Mouse (Mus musculus) forebrain, embryonic 11.5 days (tissue): Measurements from ENCODE around the gene Notum. TPM values are rescaled to one million over a fixed set of nuclear protein-coding genes. Genes with fewer than 3 reads are reported as not detected.
A peak's percentile ranks its signal among the peaks of the same experiment; 100 is the strongest.

Experiments used
- ATAC-seq: fragments of 200-750 bp; cut with Nextera tagmentation; replicated peaks from 2 replicates; pipeline ENCODE4 v1.8.0; 2017; ENCODE audit warnings: moderate TSS enrichment; ENCODE audit not compliant: low FRiP score
- DNase-seq: peaks from one replicate; pipeline ENCODE4 v3.0.0-alpha.2; 2017; ENCODE audit warnings: low spot score
- H3K27ac ChIP-seq: fragments of 300-500 bp; sonication (generic); 2 replicates; pipeline ENCODE4 v1.5.1; 2014; ENCODE audit warnings: low read depth, low read length
- H3K27me3 ChIP-seq: fragments of 300-500 bp; sonication (generic); 2 replicates; pipeline ENCODE4 v1.6.1; 2014; ENCODE audit warnings: mild to moderate bottlenecking, low read length, mixed read lengths; ENCODE audit not compliant: control insufficient read depth, insufficient read depth
- H3K36me3 ChIP-seq: fragments of 300-500 bp; sonication (generic); 2 replicates; pipeline ENCODE4 v1.6.1; 2014; ENCODE audit warnings: mild to moderate bottlenecking, low read length, moderate library complexity, mixed read lengths; ENCODE audit not compliant: control insufficient read depth, insufficient read depth
- H3K4me1 ChIP-seq: fragments of 300-500 bp; sonication (generic); replicated peaks from 2 replicates; pipeline ENCODE4 v1.6.1; 2014; ENCODE audit warnings: low read length, mixed read lengths; ENCODE audit not compliant: control insufficient read depth, insufficient read depth
- H3K4me2 ChIP-seq: fragments of 300-500 bp; sonication (generic); 2 replicates; pipeline ENCODE4 v1.6.1; 2014; ENCODE audit warnings: low read depth, mild to moderate bottlenecking, low read length, moderate library complexity, mixed read lengths; ENCODE audit not compliant: severe bottlenecking
- H3K4me3 ChIP-seq: fragments of 300-500 bp; sonication (generic); 2 replicates; pipeline ENCODE4 v1.5.1; 2014; ENCODE audit warnings: low read depth, low read length
- H3K9ac ChIP-seq: fragments of 300-500 bp; sonication (generic); 2 replicates; pipeline ENCODE4 v1.6.1; 2014; ENCODE audit warnings: low read length
- H3K9me3 ChIP-seq: fragments of 300-500 bp; sonication (generic); 2 replicates; pipeline ENCODE4 v1.6.1; 2016; ENCODE audit warnings: low read length, mixed read lengths; ENCODE audit not compliant: control insufficient read depth
- WGBS: fragments of 180-500 bp; shearing (Covaris S2); extraction: QIAGEN DNeasy Blood & Tissue Kit; methylation state at CpG from one replicate; pipeline ENCODE4 v1.1.7; 2014; 5-methylcytosine and 5-hydroxymethylcytosine counted together
- polyA plus RNA-seq: library from polyadenylated mRNA; unstranded; fragments of >200 nt; fragmentation: Nextera tagmentation; extraction: Ambion mirVana; gene quantifications from 2 replicates; pipeline ENCODE4 v1.2.1, GENCODE M21; 2014

Gene Notum
- polyA plus RNA-seq, 1 experiment from 2014 or later: 0.61 TPM

- ATAC-seq (no peak), DNase-seq (no peak)
- Histone ChIP-seq H3K4me2 (no peak overlapping the region), H3K4me1 (peaks cover 5% of the 10 kb centered on the region; the same call in 1 of the 2 replicates), H3K4me3 (no peak overlapping the region), H3K9ac (no peak overlapping the region), H3K9me3 (no peaks in the 10 kb centered on the region), H3K27me3 (no peaks in the 10 kb centered on the region), H3K27ac (no peak overlapping the region), H3K36me3 (no peaks in the 10 kb centered on the region; the same call in 1 of the 2 replicates)
- 77% methylated on average over 10 of the region's 10 CpGs for WGBS
Observed at GRCm38 (mm10) chr11:120697741-120698140, 36.8 kb upstream of the Notum start.

GRCm38 (mm10) chr11:120696568-120696967 lies 35.6 kb upstream of the Notum start:
- Histone ChIP-seq H3K4me2 (no peak overlapping the region), H3K27ac (no peak overlapping the region), H3K36me3 (no peaks in the 10 kb centered on the region; the same call in 1 of the 2 replicates), H3K9ac (no peak overlapping the region), H3K27me3 (no peaks in the 10 kb centered on the region), H3K4me3 (no peak overlapping the region), H3K9me3 (no peaks in the 10 kb centered on the region), H3K4me1 (peaks cover 5% of the 10 kb centered on the region; the same call in 1 of the 2 replicates)
- 91% methylated on average over 6 of the region's 6 CpGs for WGBS
- ATAC-seq (no peak), DNase-seq (no peak)

- 72% methylated on average over 12 of the region's 12 CpGs for WGBS
- H3K36me3 ChIP-seq: no peaks in the 10 kb centered on the region; the same call in 1 of the 2 replicates
- no peaks in the 10 kb centered on the region for H3K9me3 ChIP-seq
- peak; percentile 72 for DNase-seq
- no peak overlapping the region for H3K4me3 ChIP-seq
- H3K4me1 ChIP-seq: peaks cover 5% of the 10 kb centered on the region; the same call in 1 of the 2 replicates
- H3K27me3 ChIP-seq: no peaks in the 10 kb centered on the region
- peak overlapping the region; percentile 26 for H3K27ac ChIP-seq
- H3K9ac ChIP-seq: no peak overlapping the region; the same call in 1 of the 2 replicates
- no peak overlapping the region for H3K4me2 ChIP-seq
- peak; percentile 64 for ATAC-seq
Observed at GRCm38 (mm10) chr11:120695641-120696040, 34.7 kb upstream of the Notum start.

- H3K9ac ChIP-seq: peak overlapping the region; percentile 8; the same call in 1 of the 2 replicates
- 38% methylated on average over 4 of the region's 4 CpGs for WGBS
Observed at GRCm38 (mm10) chr11:120695184-120695583, 34.2 kb upstream of the Notum start.

GRCm38 (mm10) chr11:120693461-120693860 lies 32.5 kb upstream of the Notum start:
- no peak for ATAC-seq
- DNase-seq: no peak
- Histone ChIP-seq H3K27ac (no peak overlapping the region), H3K4me2 (no peak overlapping the region), H3K4me1 (peaks cover 5% of the 10 kb centered on the region; the same call in 1 of the 2 replicates), H3K9ac (no peak overlapping the region), H3K27me3 (no peaks in the 10 kb centered on the region), H3K36me3 (no peaks in the 10 kb centered on the region; the same call in 1 of the 2 replicates), H3K4me3 (no peak overlapping the region), H3K9me3 (no peaks in the 10 kb centered on the region)
- WGBS: 63% methylated on average over 3 of the region's 3 CpGs

More at GRCm38 (mm10) chr11:120695184-120695583, 34.2 kb upstream of the Notum start:
- Histone ChIP-seq H3K9me3 (no peaks in the 10 kb centered on the region), H3K36me3 (no peaks in the 10 kb centered on the region; the same call in 1 of the 2 replicates), H3K4me1 (peaks cover 5% of the 10 kb centered on the region; the same call in 1 of the 2 replicates), H3K27me3 (no peaks in the 10 kb centered on the region), H3K4me2 (0 out of 2 replicates have a peak overlapping the region, but pooled peaks have one; percentile 15), H3K27ac (peak overlapping the region; percentile 26; the same call in 1 of the 2 replicates), H3K4me3 (no peak overlapping the region)
- peak; percentile 66 for DNase-seq
- peak; percentile 60 for ATAC-seq

GRCm38 (mm10) chr11:120692471-120693011 lies 31.6 kb upstream of the Notum start:
- ATAC-seq (no peak), DNase-seq (no peak)
- Histone ChIP-seq H3K27me3 (no peaks in the 10 kb centered on the region), H3K4me2 (no peak overlapping the region), H3K27ac (no peak overlapping the region), H3K9me3 (no peaks in the 10 kb centered on the region), H3K36me3 (no peaks in the 10 kb centered on the region; the same call in 1 of the 2 replicates), H3K4me1 (peaks cover 5% of the 10 kb centered on the region; the same call in 1 of the 2 replicates), H3K9ac (no peak overlapping the region), H3K4me3 (no peak overlapping the region)
- 91% methylated on average over 4 of the region's 4 CpGs for WGBS

- WGBS: 85% methylated on average over 3 of the region's 3 CpGs
- Histone ChIP-seq H3K4me2 (no peak overlapping the region), H3K9ac (no peak overlapping the region), H3K4me1 (0 out of 2 replicates have a peak, but pooled peaks cover 2% of the 10 kb centered on the region), H3K27me3 (no peaks in the 10 kb centered on the region), H3K9me3 (no peaks in the 10 kb centered on the region), H3K4me3 (no peak overlapping the region), H3K36me3 (no peaks in the 10 kb centered on the region; the same call in 1 of the 2 replicates), H3K27ac (no peak overlapping the region)
- no peak for ATAC-seq
- DNase-seq: no peak
Observed at GRCm38 (mm10) chr11:120689365-120689764, 28.4 kb upstream of the Notum start.

GRCm38 (mm10) chr11:120686650-120687272 lies 25.8 kb upstream of the Notum start:
- Histone ChIP-seq H3K9ac (no peak overlapping the region), H3K36me3 (no peaks in the 10 kb centered on the region; the same call in 1 of the 2 replicates), H3K4me2 (no peak overlapping the region), H3K27me3 (no peaks in the 10 kb centered on the region), H3K4me3 (no peak overlapping the region), H3K9me3 (no peaks in the 10 kb centered on the region), H3K27ac (no peak overlapping the region), H3K4me1 (0 out of 2 replicates have a peak, but pooled peaks cover 2% of the 10 kb centered on the region)
- DNase-seq (no peak), ATAC-seq (no peak)
- WGBS: 87% methylated on average over 20 of the region's 20 CpGs
